Mouse (Mus musculus) testis, adult 2 months (tissue): ENCODE results near the gene Arf5. TPM values are rescaled to one million over a fixed set of nuclear protein-coding genes. Genes with fewer than 3 reads are reported as not detected.

ENCODE experiments used
- H3K27ac ChIP-seq: fragments of 200-500 bp; 2 replicates; pipeline ENCODE4 v1.5.1; 2012; ENCODE audit warnings: low read depth, low read length; ENCODE audit not compliant: control insufficient read depth, insufficient read depth
- H3K27me3 ChIP-seq: fragments of 200-500 bp; 2 replicates; pipeline ENCODE4 v1.6.1; 2012; ENCODE audit warnings: mild to moderate bottlenecking, low read length, moderate library complexity; ENCODE audit not compliant: control insufficient read depth, insufficient read depth
- H3K36me3 ChIP-seq: fragments of 200-500 bp; 2 replicates; pipeline ENCODE4 v1.6.1; 2012; ENCODE audit warnings: mild to moderate bottlenecking, low read length; ENCODE audit not compliant: control insufficient read depth, insufficient read depth
- H3K4me1 ChIP-seq: fragments of 200-500 bp; 2 replicates; pipeline ENCODE4 v1.6.1; 2012; ENCODE audit warnings: low read length; ENCODE audit not compliant: control insufficient read depth, insufficient read depth
- H3K4me3 ChIP-seq: fragments of 200-500 bp; 2 replicates; pipeline ENCODE4 v1.5.1; 2012; ENCODE audit warnings: low read depth, mild to moderate bottlenecking, low read length, moderate library complexity, mixed read lengths; ENCODE audit not compliant: control insufficient read depth
- CTCF ChIP-seq: fragments of 200-500 bp; IDR thresholded peaks from 2 replicates; pipeline ENCODE4 v1.5.1; 2012; ENCODE audit warnings: low read depth, mild to moderate bottlenecking, inconsistent platforms, low read length, moderate library complexity; ENCODE audit not compliant: control insufficient read depth, insufficient read depth, insufficient replicate concordance
- POLR2A ChIP-seq: fragments of 200-500 bp; IDR thresholded peaks from 2 replicates; pipeline ENCODE4 v1.6.1; 2012; ENCODE audit warnings: low read depth, mild to moderate bottlenecking, inconsistent platforms, low read length, moderate library complexity; ENCODE audit not compliant: control insufficient read depth
- polyA plus RNA-seq: library from polyadenylated mRNA; depleted of rRNA; stranded (reverse); fragments of >200 nt; gene quantifications from 2 replicates; pipeline ENCODE4 v1.2.3, GENCODE M21; 2012

Arf5 gene
- polyA plus RNA-seq, 1 experiment: 184 TPM

- no peak overlapping the region for H3K27ac ChIP-seq
- no peak for TF ChIP-seq POLR2A
- TF ChIP-seq CTCF: no peak; the same call in 1 of the 2 replicates
- peaks cover 9% of the 10 kb centered on the region for H3K4me1 ChIP-seq
- no peaks in the 10 kb centered on the region for H3K36me3 ChIP-seq
- no peak overlapping the region for H3K4me3 ChIP-seq
- H3K27me3 ChIP-seq: peaks cover 2% of the 10 kb centered on the region; the same call in 1 of the 2 replicates
These were observed 23.6 kb upstream of the Arf5 start for GRCm38 (mm10) chr6:28399791-28400190.

- Histone ChIP-seq H3K27ac (no peak overlapping the region), H3K36me3 (no peaks in the 10 kb centered on the region), H3K4me1 (no peaks in the 10 kb centered on the region), H3K27me3 (no peaks in the 10 kb centered on the region), H3K4me3 (no peak overlapping the region)
- TF ChIP-seq CTCF: no peak
- TF ChIP-seq POLR2A: no peak
These were observed 13.3 kb upstream of the Arf5 start for GRCm38 (mm10) chr6:28410053-28410452.

- H3K4me1 ChIP-seq: no peaks in the 10 kb centered on the region
- H3K4me3 ChIP-seq: no peak overlapping the region
- TF ChIP-seq POLR2A: no peak
- TF ChIP-seq CTCF: no peak
- no peaks in the 10 kb centered on the region for H3K27me3 ChIP-seq
- no peak overlapping the region for H3K27ac ChIP-seq
- H3K36me3 ChIP-seq: peaks cover 1% of the 10 kb centered on the region; the same call in 1 of the 2 replicates
These were observed 12.1 kb upstream of the Arf5 start for GRCm38 (mm10) chr6:28411236-28411635.

- no peaks in the 10 kb centered on the region for H3K27me3 ChIP-seq
- peaks cover 1% of the 10 kb centered on the region; the same call in 1 of the 2 replicates for H3K36me3 ChIP-seq
- H3K4me3 ChIP-seq: no peak overlapping the region
- no peak for TF ChIP-seq CTCF
- no peak for TF ChIP-seq POLR2A
- peaks cover 17% of the 10 kb centered on the region for H3K4me1 ChIP-seq
- no peak overlapping the region for H3K27ac ChIP-seq
These were observed 6.4 kb upstream of the Arf5 start for GRCm38 (mm10) chr6:28416981-28417380.

- no peak for TF ChIP-seq POLR2A
- no peak for TF ChIP-seq CTCF
- Histone ChIP-seq H3K27me3 (no peaks in the 10 kb centered on the region), H3K4me3 (peak overlapping the region; percentile 0), H3K36me3 (peaks cover 1% of the 10 kb centered on the region; the same call in 1 of the 2 replicates), H3K4me1 (peaks cover 20% of the 10 kb centered on the region), H3K27ac (no peak overlapping the region)
These were observed 4.9 kb upstream of the Arf5 start for GRCm38 (mm10) chr6:28418449-28418848.

- H3K27ac ChIP-seq: no peak overlapping the region; the same call in 1 of the 2 replicates
- H3K27me3 ChIP-seq: no peaks in the 10 kb centered on the region
- peak overlapping the region; percentile 92 for H3K4me3 ChIP-seq
- TF ChIP-seq CTCF: no peak
- TF ChIP-seq POLR2A: no peak
- peaks cover 1% of the 10 kb centered on the region; the same call in 1 of the 2 replicates for H3K36me3 ChIP-seq
- H3K4me1 ChIP-seq: peaks cover 20% of the 10 kb centered on the region
These were observed 3.7 kb upstream of the Arf5 start for GRCm38 (mm10) chr6:28419673-28420072.

GRCm38 (mm10) chr6:28420361-28420760 lies 3.0 kb upstream of the Arf5 start:
- Histone ChIP-seq H3K27ac (no peak overlapping the region), H3K27me3 (no peaks in the 10 kb centered on the region), H3K36me3 (peaks cover 1% of the 10 kb centered on the region; the same call in 1 of the 2 replicates), H3K4me1 (peaks cover 20% of the 10 kb centered on the region), H3K4me3 (peak overlapping the region; percentile 92)
- TF ChIP-seq CTCF: no peak
- no peak for TF ChIP-seq POLR2A

- peak overlapping the region; percentile 88 for H3K27ac ChIP-seq
- H3K4me1 ChIP-seq: peaks cover 20% of the 10 kb centered on the region
- no peaks in the 10 kb centered on the region for H3K27me3 ChIP-seq
- no peaks in the 10 kb centered on the region for H3K36me3 ChIP-seq
- no peak for TF ChIP-seq POLR2A
- TF ChIP-seq CTCF: no peak
- H3K4me3 ChIP-seq: peak overlapping the region; percentile 92
These were observed 2.5 kb upstream of the Arf5 start for GRCm38 (mm10) chr6:28420865-28421264.
